Mouse (Mus musculus): ENCODE results near the gene Mpig6b. TPM values are rescaled to one million over a fixed set of nuclear protein-coding genes. Genes with fewer than 3 reads are reported as not detected.

Gene Mpig6b
- polyA plus RNA-seq, 2 experiments, result 0.45 to 1.3 TPM

DNA sequence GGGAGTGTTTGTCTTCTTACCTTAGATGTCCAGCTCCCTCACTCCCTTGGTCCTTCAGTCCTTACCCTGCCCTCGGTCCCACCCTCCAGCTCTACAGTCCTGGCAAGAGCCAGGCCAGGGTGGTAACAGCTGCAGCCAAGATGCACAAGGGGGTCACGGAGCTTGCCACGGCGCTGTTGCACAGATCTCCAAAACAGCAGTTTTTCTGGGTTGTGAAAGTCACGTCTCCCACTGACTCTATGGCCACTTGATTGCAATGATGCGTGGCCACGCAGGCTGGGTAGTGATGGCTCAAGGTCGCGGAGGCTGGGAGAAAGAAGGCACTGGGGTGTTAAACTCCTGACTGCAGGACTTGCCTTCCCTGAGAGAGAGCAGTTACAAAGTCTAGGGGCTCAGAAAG, 5.5 kb upstream of the Mpig6b start:
- no peak for ATAC-seq (ENCODE audit: low FRiP score, low read depth)

DNA sequence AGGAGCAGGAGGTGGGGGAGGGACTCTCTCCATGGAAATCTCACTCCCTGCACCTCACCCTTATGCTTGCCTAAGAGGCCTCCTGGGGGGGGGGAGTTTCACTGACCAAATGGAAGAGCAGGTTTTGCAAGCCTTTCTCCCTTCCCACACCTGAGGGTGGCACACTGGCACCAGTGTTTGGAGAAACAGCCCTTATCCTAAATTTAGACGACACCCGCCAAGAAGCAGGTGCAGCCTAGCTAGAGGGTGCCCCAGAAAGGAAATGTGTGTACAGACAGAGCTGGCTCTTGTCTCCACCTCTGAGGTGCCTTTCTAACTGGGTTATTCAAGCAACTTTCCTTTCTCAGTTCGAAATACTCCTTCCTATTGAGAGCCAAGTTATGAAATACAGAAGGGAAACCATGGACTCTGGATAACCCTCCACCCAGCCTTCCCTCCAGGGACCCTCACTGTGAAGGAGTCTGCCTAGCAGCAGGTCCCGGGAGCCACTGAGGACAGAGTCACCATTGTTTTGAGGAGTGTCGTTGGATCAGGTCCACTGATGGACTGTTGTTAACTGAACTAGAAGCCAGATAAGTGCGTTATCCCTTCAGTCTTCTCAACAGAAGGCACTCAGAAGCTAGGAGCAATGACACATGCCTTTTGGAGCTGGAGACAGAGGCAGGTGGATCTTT, 4.7 kb upstream of the Mpig6b start:
- Histone ChIP-seq H3K9me3 (ENCODE audit: control insufficient read depth, low read length) (no peaks in the 10 kb centered on the region), H3K4me1 (ENCODE audit: control insufficient read depth, insufficient read depth, low read length) (peaks cover 3% of the 10 kb centered on the region; the same call in 1 of the 2 replicates), H3K4me3 (replicated peaks; ENCODE audit: low read length) (no peak overlapping the region), H3K36me3 (ENCODE audit: control insufficient read depth, insufficient read depth, low read length) (no peaks in the 10 kb centered on the region), H3K4me2 (replicated peaks; ENCODE audit: low read depth, low read length, severe bottlenecking) (no peak overlapping the region), H3K9ac (ENCODE audit: low read depth, low read length, severe bottlenecking) (no peak overlapping the region), H3K27me3 (ENCODE audit: control insufficient read depth, insufficient read depth, low read length) (peaks cover 14% of the 10 kb centered on the region), H3K27ac (replicated peaks; ENCODE audit: low read depth, low read length) (no peak overlapping the region)
- 66% methylated on average over 6 of the region's 6 CpGs for WGBS
- ATAC-seq (ENCODE audit: low FRiP score, low read depth) (no peak), DNase-seq (ENCODE audit: low spot score) (no peak)
- no peak for TF ChIP-seq POLR2A (IDR thresholded peaks at IDR 0.05; ENCODE audit: borderline replicate concordance, extremely low read depth, insufficient read depth, insufficient read length)

More for the DNA sequence above, 5.5 kb upstream of the Mpig6b start:
- H3K9me3 ChIP-seq (ENCODE audit: control insufficient read depth, low read length), result no peaks in the 10 kb centered on the region
- peaks cover 7% of the 10 kb centered on the region for H3K27me3 ChIP-seq (ENCODE audit: control insufficient read depth, insufficient read depth, low read length)
- H3K27ac ChIP-seq (replicated peaks; ENCODE audit: low read depth, low read length), result no peak overlapping the region
- no peak overlapping the region for H3K4me3 ChIP-seq (replicated peaks; ENCODE audit: low read length)
- WGBS, result 71% methylated on average over 9 of the region's 9 CpGs
- no peak overlapping the region for H3K4me2 ChIP-seq (replicated peaks; ENCODE audit: low read depth, low read length, severe bottlenecking)
- DNase-seq (ENCODE audit: low spot score), result no peak
- TF ChIP-seq POLR2A (IDR thresholded peaks at IDR 0.05; ENCODE audit: borderline replicate concordance, extremely low read depth, insufficient read depth, insufficient read length), result no peak
- no peaks in the 10 kb centered on the region for H3K36me3 ChIP-seq (ENCODE audit: control insufficient read depth, insufficient read depth, low read length)
- peaks cover 3% of the 10 kb centered on the region; the same call in 1 of the 2 replicates for H3K4me1 ChIP-seq (ENCODE audit: control insufficient read depth, insufficient read depth, low read length)
- H3K9ac ChIP-seq (ENCODE audit: low read depth, low read length, severe bottlenecking), result no peak overlapping the region

DNA sequence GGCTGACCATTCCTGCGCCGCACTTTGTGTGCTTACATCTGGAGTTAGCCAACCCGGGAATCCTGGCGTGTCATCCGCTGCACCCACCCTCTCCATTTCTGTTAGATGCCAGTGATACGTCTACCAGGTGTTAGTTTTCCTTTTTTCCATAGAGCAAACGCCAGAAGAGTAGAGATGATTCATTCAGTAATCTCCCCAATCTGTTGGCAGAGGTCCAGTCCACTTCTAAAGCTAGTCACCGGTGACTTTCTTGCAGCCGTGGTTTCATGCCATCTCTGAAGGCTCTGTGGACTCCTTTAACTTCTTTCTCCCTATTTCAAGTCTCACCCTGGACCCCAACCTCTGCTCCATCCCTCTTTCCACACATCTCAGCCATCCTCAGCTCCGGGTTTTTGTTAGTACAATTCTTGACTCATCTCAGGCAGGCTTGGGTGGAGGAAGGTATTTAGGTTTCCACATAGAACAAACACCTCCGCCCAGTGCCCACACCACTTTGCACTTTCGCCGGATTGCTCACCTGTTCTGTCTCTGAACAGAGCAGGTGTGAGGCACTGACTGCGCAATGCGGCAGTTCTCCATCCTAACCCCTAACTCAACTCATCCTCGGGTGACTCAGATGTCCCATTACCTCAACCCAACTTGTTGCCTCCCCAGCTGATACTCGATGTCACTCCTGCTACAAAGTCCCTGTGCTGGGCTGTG, 2.4 kb upstream of the Mpig6b start:
- H3K27me3 ChIP-seq (ENCODE audit: control insufficient read depth, insufficient read depth, low read length), result peaks cover 23% of the 10 kb centered on the region

DNA sequence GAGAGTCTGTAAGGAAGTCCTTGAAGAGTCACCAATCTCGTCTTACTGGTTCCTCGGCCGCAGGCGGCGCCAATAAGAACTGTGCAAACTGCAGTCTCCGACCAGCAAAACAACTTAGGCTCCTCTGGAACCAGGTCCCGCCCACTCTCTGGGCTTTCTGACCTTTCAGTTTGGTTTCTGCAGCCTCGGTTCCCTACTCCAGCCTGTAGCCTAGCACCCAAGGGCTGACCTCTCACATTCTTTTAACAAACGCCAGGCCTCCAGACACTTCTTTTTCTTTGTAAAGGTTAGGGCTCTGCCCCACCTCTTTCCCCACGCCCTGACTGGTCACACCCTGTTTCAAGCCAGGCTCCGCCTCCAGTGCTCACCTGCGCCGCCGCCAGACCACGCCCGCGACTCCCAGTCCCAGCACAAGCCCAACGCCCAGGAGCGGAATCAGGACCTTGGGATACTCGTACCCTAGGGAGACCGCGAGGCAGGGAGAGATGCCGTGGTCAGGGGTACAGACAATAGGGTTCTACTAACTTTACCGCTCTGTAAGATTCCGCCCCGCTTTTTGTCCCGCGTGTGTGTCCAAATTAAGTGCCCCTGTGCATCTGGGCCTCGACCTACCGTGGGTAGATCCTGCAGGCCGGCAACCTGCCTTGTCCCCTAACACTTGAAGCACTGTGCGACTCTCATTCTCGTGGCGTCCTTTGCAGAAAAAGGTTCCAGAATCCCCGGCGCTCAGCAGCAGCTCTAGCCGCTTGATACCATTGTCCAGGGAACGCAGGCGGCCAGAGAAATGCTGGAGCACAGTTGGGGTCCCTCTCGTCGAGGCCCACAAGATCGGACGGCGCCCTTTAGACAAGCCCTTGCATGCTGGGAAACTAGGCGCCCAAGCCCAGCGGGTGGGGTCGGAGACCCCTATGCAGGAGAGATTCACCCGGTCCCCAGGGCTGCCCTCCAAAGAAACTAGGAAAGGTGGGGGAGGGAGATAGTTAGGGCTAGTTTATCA, 735 bp downstream of the Mpig6b start, which contains the start of gene Ly6g6c:
Gene Ly6g6c (plus strand): TSS at position 438 of the 997 bp plus-strand sequence.
- ATAC-seq (ENCODE audit: low FRiP score, low read depth) (peak; percentile 43; the same call in 1 of the 2 replicates), DNase-seq (ENCODE audit: low spot score) (no peak)
- Histone ChIP-seq H3K4me1 (ENCODE audit: control insufficient read depth, insufficient read depth, low read length) (peaks cover 24% of the 10 kb centered on the region), H3K27ac (replicated peaks; ENCODE audit: low read depth, low read length) (peak within 1 kb of the TSS; percentile 20; the same call in 1 of the 2 replicates), H3K4me2 (replicated peaks; ENCODE audit: low read depth, low read length, severe bottlenecking) (peak within 1 kb of the TSS; percentile 56), H3K9me3 (ENCODE audit: control insufficient read depth, low read length) (no peaks in the 10 kb centered on the region), H3K36me3 (ENCODE audit: control insufficient read depth, insufficient read depth, low read length) (peaks cover 30% of the 10 kb centered on the region), H3K27me3 (ENCODE audit: control insufficient read depth, insufficient read depth, low read length) (peaks cover 23% of the 10 kb centered on the region), H3K9ac (ENCODE audit: low read depth, low read length, severe bottlenecking) (peak within 1 kb of the TSS; percentile 25), H3K4me3 (replicated peaks; ENCODE audit: low read length) (peak within 1 kb of the TSS; percentile 25)
- no peak for TF ChIP-seq POLR2A (IDR thresholded peaks at IDR 0.05; ENCODE audit: borderline replicate concordance, extremely low read depth, insufficient read depth, insufficient read length)
- 2% methylated on average over 45 of the region's 48 CpGs for WGBS

More for the DNA sequence above, 2.4 kb upstream of the Mpig6b start:
- DNase-seq (ENCODE audit: low spot score) (no peak), ATAC-seq (ENCODE audit: low FRiP score, low read depth) (no peak)
- TF ChIP-seq POLR2A (IDR thresholded peaks at IDR 0.05; ENCODE audit: borderline replicate concordance, extremely low read depth, insufficient read depth, insufficient read length), result no peak
- Histone ChIP-seq H3K4me2 (replicated peaks; ENCODE audit: low read depth, low read length, severe bottlenecking) (no peak overlapping the region), H3K4me3 (replicated peaks; ENCODE audit: low read length) (no peak overlapping the region), H3K36me3 (ENCODE audit: control insufficient read depth, insufficient read depth, low read length) (peaks cover under 1% of the 10 kb centered on the region), H3K9me3 (ENCODE audit: control insufficient read depth, low read length) (no peaks in the 10 kb centered on the region), H3K4me1 (ENCODE audit: control insufficient read depth, insufficient read depth, low read length) (peaks cover 15% of the 10 kb centered on the region), H3K9ac (ENCODE audit: low read depth, low read length, severe bottlenecking) (no peak overlapping the region), H3K27ac (replicated peaks; ENCODE audit: low read depth, low read length) (no peak overlapping the region)
- WGBS, result 78% methylated on average over 17 of the region's 17 CpGs
